Mouse (Mus musculus) liver, adult 2 months (tissue): ENCODE measurements around the gene Brms1. TPM values are rescaled to one million over a fixed set of nuclear protein-coding genes. Genes with fewer than 3 reads are reported as not detected.
A peak's percentile ranks its signal among the peaks of the same experiment; 100 is the strongest.

ENCODE experiments used
- DNase-seq: peaks from one replicate; pipeline ENCODE4 v3.0.0-alpha.2; 2011; ENCODE audit warnings: low read depth, low spot score; ENCODE audit errors: extremely low read depth
- H3K27ac ChIP-seq: fragments of 200-500 bp; replicated peaks from 2 replicates; pipeline ENCODE4 v1.5.1; 2012; ENCODE audit warnings: low read depth, mild to moderate bottlenecking, control low read depth, inconsistent platforms, low read length; ENCODE audit not compliant: insufficient read depth
- H3K27me3 ChIP-seq: fragments of 200-500 bp; 2 replicates; pipeline ENCODE4 v1.6.1; 2012; ENCODE audit warnings: mild to moderate bottlenecking, moderate library complexity, low read length, inconsistent platforms; ENCODE audit not compliant: control insufficient read depth, insufficient read depth
- H3K36me3 ChIP-seq: fragments of 200-500 bp; 2 replicates; pipeline ENCODE4 v1.6.1; 2012; ENCODE audit warnings: low read length, inconsistent platforms; ENCODE audit not compliant: control insufficient read depth, insufficient read depth
- H3K4me1 ChIP-seq: fragments of 200-500 bp; 2 replicates; pipeline ENCODE4 v1.6.1; 2011; ENCODE audit warnings: low read length; ENCODE audit not compliant: control insufficient read depth, insufficient read depth
- H3K4me3 ChIP-seq: fragments of 200-500 bp; 2 replicates; pipeline ENCODE4 v1.5.1; 2011; ENCODE audit warnings: low read depth, mild to moderate bottlenecking, control low read depth, low read length, moderate library complexity; ENCODE audit not compliant: insufficient read depth
- H3K79me2 ChIP-seq: fragments of 200-500 bp; 2 replicates; pipeline ENCODE4 v1.6.1; 2012; ENCODE audit warnings: inconsistent platforms, mild to moderate bottlenecking, low read length, moderate library complexity; ENCODE audit not compliant: control insufficient read depth, insufficient read depth
- H3K9ac ChIP-seq: fragments of 200-500 bp; 2 replicates; pipeline ENCODE4 v1.6.1; 2012; ENCODE audit warnings: low read depth, mild to moderate bottlenecking, control low read depth, inconsistent platforms, low read length
- CTCF ChIP-seq: fragments of 200-500 bp; IDR thresholded peaks from 2 replicates; pipeline ENCODE4 v1.5.1; 2011; ENCODE audit warnings: low read depth, low read length, control low read depth
- POLR2A ChIP-seq: fragments of 200-500 bp; IDR thresholded peaks from 2 replicates; pipeline ENCODE4 v1.6.1; 2011; ENCODE audit warnings: low read length, control low read depth; ENCODE audit not compliant: insufficient read depth; ENCODE audit errors: extremely low read depth
- WGBS: fragments of 180-500 bp; shearing (Covaris S2); methylation state at CpG from one replicate; pipeline ENCODE4 v1.1.7; 2018; 5-methylcytosine and 5-hydroxymethylcytosine counted together
- polyA plus RNA-seq: library from polyadenylated mRNA; depleted of rRNA; stranded (reverse); fragments of >200 nt; gene quantifications from 2 replicates; pipeline ENCODE4 v1.2.3, GENCODE M21; 2012
- total RNA-seq: library from RNA; depleted of rRNA; stranded (reverse); fragments of >200 nt; gene quantifications from 2 replicates; pipeline ENCODE4 v1.2.3, GENCODE M21; 2014

The Brms1 gene
- total and polyA plus RNA-seq, 2 experiments, result 13.2 to 22.6 TPM

- no peaks in the 10 kb centered on the region for H3K79me2 ChIP-seq
- H3K36me3 ChIP-seq, result no peaks in the 10 kb centered on the region
- peak; percentile 39 for DNase-seq
- H3K27ac ChIP-seq, result no peak overlapping the region
- no peaks in the 10 kb centered on the region for H3K4me1 ChIP-seq
- TF ChIP-seq CTCF, result peak; percentile 87
- TF ChIP-seq POLR2A, result no peak
- H3K4me3 ChIP-seq, result no peak overlapping the region
- H3K9ac ChIP-seq, result no peak overlapping the region
- no peaks in the 10 kb centered on the region for H3K27me3 ChIP-seq
- 22% methylated on average over 12 of the region's 12 CpGs for WGBS
Observed at GRCm38 (mm10) chr19:5016782-5017181, 24.4 kb upstream of the Brms1 start.

GRCm38 (mm10) chr19:5017611-5018010 lies 23.5 kb upstream of the Brms1 start:
- H3K36me3 ChIP-seq, result no peaks in the 10 kb centered on the region
- H3K9ac ChIP-seq, result no peak overlapping the region
- TF ChIP-seq CTCF (no peak), POLR2A (no peak)
- H3K27ac ChIP-seq, result no peak overlapping the region
- no peaks in the 10 kb centered on the region for H3K79me2 ChIP-seq
- no peak overlapping the region for H3K4me3 ChIP-seq
- no peak for DNase-seq
- no peaks in the 10 kb centered on the region for H3K27me3 ChIP-seq
- H3K4me1 ChIP-seq, result no peaks in the 10 kb centered on the region
- 85% methylated on average over 4 of the region's 4 CpGs for WGBS

GRCm38 (mm10) chr19:5018191-5018590 lies 23.0 kb upstream of the Brms1 start:
- no peak overlapping the region for H3K27ac ChIP-seq
- H3K79me2 ChIP-seq, result no peaks in the 10 kb centered on the region
- no peaks in the 10 kb centered on the region for H3K4me1 ChIP-seq
- 84% methylated on average over 3 of the region's 3 CpGs for WGBS
- TF ChIP-seq CTCF, result no peak
- TF ChIP-seq POLR2A, result no peak
- no peak for DNase-seq
- no peak overlapping the region for H3K4me3 ChIP-seq
- no peaks in the 10 kb centered on the region for H3K27me3 ChIP-seq
- H3K9ac ChIP-seq, result no peak overlapping the region
- no peaks in the 10 kb centered on the region for H3K36me3 ChIP-seq

GRCm38 (mm10) chr19:5021416-5021815 lies 19.7 kb upstream of the Brms1 start:
- H3K36me3 ChIP-seq, result no peaks in the 10 kb centered on the region
- H3K4me1 ChIP-seq, result peaks cover 3% of the 10 kb centered on the region; the same call in 1 of the 2 replicates
- TF ChIP-seq POLR2A, result no peak
- TF ChIP-seq CTCF, result no peak
- no peak overlapping the region for H3K4me3 ChIP-seq
- no peak for DNase-seq
- WGBS, result 95% methylated on average over 2 of the region's 2 CpGs
- H3K79me2 ChIP-seq, result no peaks in the 10 kb centered on the region
- no peak overlapping the region for H3K9ac ChIP-seq
- H3K27me3 ChIP-seq, result no peaks in the 10 kb centered on the region
- H3K27ac ChIP-seq, result no peak overlapping the region

GRCm38 (mm10) chr19:5023621-5024479 lies 17.3 kb upstream of the Brms1 start, which contains the start of gene Slc29a2:
Slc29a2 (plus strand) TSS chr19:5023860.
- H3K4me1 ChIP-seq, result peaks cover 3% of the 10 kb centered on the region; the same call in 1 of the 2 replicates
- under 1% methylated on average over 62 of the region's 62 CpGs for WGBS
- H3K9ac ChIP-seq, result peak within 1 kb of the TSS; percentile 76
- no peaks in the 10 kb centered on the region for H3K27me3 ChIP-seq
- TF ChIP-seq CTCF, result no peak
- peak; percentile 85 for TF ChIP-seq POLR2A
- H3K36me3 ChIP-seq, result no peaks in the 10 kb centered on the region
- peak; percentile 77 for DNase-seq
- H3K27ac ChIP-seq, result peak within 1 kb of the TSS; percentile 24; the same call in 1 of the 2 replicates
- no peaks in the 10 kb centered on the region for H3K79me2 ChIP-seq
- peak within 1 kb of the TSS; percentile 80 for H3K4me3 ChIP-seq

- TF ChIP-seq POLR2A (no peak), CTCF (no peak)
- H3K4me3 ChIP-seq, result no peak overlapping the region
- H3K36me3 ChIP-seq, result no peaks in the 10 kb centered on the region
- no peaks in the 10 kb centered on the region for H3K79me2 ChIP-seq
- H3K27me3 ChIP-seq, result no peaks in the 10 kb centered on the region
- no peak overlapping the region for H3K27ac ChIP-seq
- no peak overlapping the region for H3K9ac ChIP-seq
- peaks cover 3% of the 10 kb centered on the region; the same call in 1 of the 2 replicates for H3K4me1 ChIP-seq
- DNase-seq, result no peak
- WGBS, result 88% methylated on average over 8 of the region's 8 CpGs
Observed at GRCm38 (mm10) chr19:5026111-5026510, 15.0 kb upstream of the Brms1 start.
